Mouse (Mus musculus) CH12.LX (cell line): Measurements from ENCODE around the gene Myo15. TPM values are rescaled to one million over a fixed set of nuclear protein-coding genes. Genes with fewer than 3 reads are reported as not detected.
A peak's percentile ranks its signal among the peaks of the same experiment; 100 is the strongest.

ENCODE experiments used
- DNase-seq: peaks from one replicate; pipeline ENCODE4 v3.0.0-alpha.2; 2013; ENCODE audit errors: extremely low read depth
- H3K27ac ChIP-seq: 2 replicates; pipeline ENCODE4 v1.5.1; 2012; ENCODE audit warnings: low read depth, mild to moderate bottlenecking, control low read depth, moderate library complexity; ENCODE audit not compliant: insufficient read depth
- H3K27me3 ChIP-seq: replicated peaks from 2 replicates; pipeline ENCODE3; 2012; ENCODE audit warnings: inconsistent platforms
- H3K36me3 ChIP-seq, 2 experiments: replicated peaks in 1 of 2; 2 replicates each; pipeline versions ENCODE3 to v1.6.1; 2012; ENCODE audit warnings: inconsistent platforms in 1 of 2, low read length in 1 of 2, mild to moderate bottlenecking in 1 of 2, mixed read lengths in 1 of 2, moderate library complexity in 1 of 2; ENCODE audit not compliant: control insufficient read depth in 1 of 2, insufficient read depth in 1 of 2
- H3K4me1 ChIP-seq, 2 experiments: 2 replicates each; pipeline ENCODE4 v1.6.1; 2012; ENCODE audit warnings: inconsistent platforms in 1 of 2, moderate library complexity in 1 of 2; ENCODE audit not compliant: insufficient read depth in 2 of 2, control insufficient read depth in 1 of 2
- H3K4me2 ChIP-seq: 2 replicates; pipeline ENCODE4 v1.6.1; 2012; ENCODE audit warnings: low read depth, mild to moderate bottlenecking, control low read depth; ENCODE audit not compliant: poor library complexity, insufficient read depth, severe bottlenecking
- H3K4me3 ChIP-seq, 3 experiments: fragments of 150-350 bp in 1 of 3; sonication (generic) in 1 of 3; replicated peaks in 1 of 3; 2 replicates each; pipeline versions ENCODE3 to v1.5.1; 2011 to 2012; ENCODE audit warnings: low read depth in 2 of 3, low read length in 2 of 3, mild to moderate bottlenecking in 2 of 3, moderate library complexity in 2 of 3, control low read depth in 1 of 3, improper control_type of control experiment in 1 of 3, inconsistent platforms in 1 of 3, mixed read lengths in 1 of 3; ENCODE audit not compliant: poor library complexity in 1 of 3
- H3K79me2 ChIP-seq: replicated peaks from 2 replicates; pipeline ENCODE4 v1.6.1; 2012; ENCODE audit warnings: mild to moderate bottlenecking, moderate library complexity; ENCODE audit not compliant: control insufficient read depth, poor library complexity, insufficient read depth, severe bottlenecking; ENCODE audit errors: extremely low read depth
- H3K9ac ChIP-seq: 2 replicates; pipeline ENCODE4 v1.6.1; 2012; ENCODE audit warnings: low read depth, mild to moderate bottlenecking, control low read depth, moderate library complexity; ENCODE audit not compliant: insufficient read depth
- H3K9me3 ChIP-seq: replicated peaks from 2 replicates; pipeline ENCODE3; 2012; ENCODE audit warnings: low read length, inconsistent platforms, mixed read lengths
- BHLHE40 ChIP-seq: IDR thresholded peaks from 2 replicates; pipeline ENCODE4 v1.6.1; 2011; ENCODE audit warnings: mild to moderate bottlenecking, low read depth, low read length, improper control_type of control experiment
- CHD1 ChIP-seq: IDR thresholded peaks from 2 replicates; pipeline ENCODE4 v1.6.1; 2012; ENCODE audit warnings: low read depth, low read length, improper control_type of control experiment, inconsistent platforms
- CHD2 ChIP-seq: IDR thresholded peaks from 2 replicates; pipeline ENCODE4 v1.6.1; 2011; ENCODE audit warnings: low read length, improper control_type of control experiment
- E2F4 ChIP-seq: IDR thresholded peaks from 2 replicates; pipeline ENCODE4 v1.6.1; 2011; ENCODE audit warnings: low read depth, low read length, improper control_type of control experiment; ENCODE audit not compliant: insufficient replicate concordance
- ETS1 ChIP-seq: conservative IDR thresholded peaks from 2 replicates; pipeline ENCODE4 v1.6.1; 2012; ENCODE audit warnings: low read depth, mild to moderate bottlenecking, inconsistent platforms, low read length, improper control_type of control experiment, moderate library complexity
- JUN ChIP-seq: IDR thresholded peaks from 2 replicates; pipeline ENCODE4 v1.6.1; 2011; ENCODE audit warnings: low read depth, mild to moderate bottlenecking, low read length, improper control_type of control experiment, moderate library complexity; ENCODE audit not compliant: insufficient read depth
- MAFK ChIP-seq: IDR thresholded peaks from 2 replicates; pipeline ENCODE4 v1.6.1; 2011; ENCODE audit warnings: low read length, improper control_type of control experiment; ENCODE audit not compliant: insufficient replicate concordance
- MAZ ChIP-seq: IDR thresholded peaks from 2 replicates; pipeline ENCODE4 v1.6.1; 2012; ENCODE audit warnings: low read depth, mild to moderate bottlenecking, inconsistent platforms, low read length, improper control_type of control experiment, moderate library complexity
- MEF2A ChIP-seq: IDR thresholded peaks from 2 replicates; pipeline ENCODE4 v1.6.1; 2014; ENCODE audit warnings: low read depth, mild to moderate bottlenecking, inconsistent platforms, low read length, improper control_type of control experiment, borderline replicate concordance
- NELFE ChIP-seq: IDR thresholded peaks from 2 replicates; pipeline ENCODE4 v1.6.1; 2011; ENCODE audit warnings: low read depth, low read length, improper control_type of control experiment
- NRF1 ChIP-seq: IDR thresholded peaks from 2 replicates; pipeline ENCODE4 v1.6.1; 2014; ENCODE audit warnings: low read depth, mild to moderate bottlenecking, inconsistent platforms, low read length, improper control_type of control experiment, moderate library complexity
- PAX5 ChIP-seq: IDR thresholded peaks from 2 replicates; pipeline ENCODE4 v1.6.1; 2012; ENCODE audit warnings: low read length, inconsistent platforms, mixed read lengths
- POLR2A ChIP-seq: IDR thresholded peaks from 2 replicates; pipeline ENCODE4 v1.6.1; 2011; ENCODE audit warnings: low read depth, mild to moderate bottlenecking, improper control_type of control experiment, low read length
- RAD21 ChIP-seq: IDR thresholded peaks from 2 replicates; pipeline ENCODE4 v1.6.1; 2011; ENCODE audit warnings: low read depth, mild to moderate bottlenecking, low read length, improper control_type of control experiment, moderate library complexity
- RCOR1 ChIP-seq: conservative IDR thresholded peaks from 2 replicates; pipeline ENCODE4 v1.6.1; 2012; ENCODE audit warnings: low read depth, mild to moderate bottlenecking, inconsistent platforms, low read length, improper control_type of control experiment
- SIN3A ChIP-seq: IDR thresholded peaks from 2 replicates; pipeline ENCODE4 v1.6.1; 2012; ENCODE audit warnings: low read length, improper control_type of control experiment, inconsistent platforms
- SMC3 ChIP-seq: IDR thresholded peaks from 2 replicates; pipeline ENCODE4 v1.6.1; 2011; ENCODE audit warnings: low read depth, low read length, improper control_type of control experiment
- TCF12 ChIP-seq: IDR thresholded peaks from 2 replicates; pipeline ENCODE4 v1.6.1; 2014; ENCODE audit warnings: low read depth, mild to moderate bottlenecking, inconsistent platforms, low read length, improper control_type of control experiment
- UBTF ChIP-seq: IDR thresholded peaks from 2 replicates; pipeline ENCODE4 v1.6.1; 2012; ENCODE audit warnings: low read depth, mild to moderate bottlenecking, inconsistent platforms, low read length, improper control_type of control experiment, moderate library complexity
- ZKSCAN1 ChIP-seq: IDR thresholded peaks from 2 replicates; pipeline ENCODE4 v1.6.1; 2012; ENCODE audit warnings: low read depth, inconsistent platforms, low read length, improper control_type of control experiment, borderline replicate concordance
- ZNF384 ChIP-seq: IDR thresholded peaks from 2 replicates; pipeline ENCODE4 v1.6.1; 2012; ENCODE audit warnings: low read depth, low read length, improper control_type of control experiment, inconsistent platforms
- dilution Hi-C: fragments of 300-500 bp; cut with MboI; formaldehyde crosslinking; loops from 2 replicates; pipeline ENCODE4 v1.14.3; 2020; ENCODE audit warnings: low sequenced_read_pairs; ENCODE audit not compliant: extremely low pct_unique_long_range_greater_than_20kb, extremely low pct_ligation_motif_present
- in situ Hi-C: fragments of 300-500 bp; cut with MboI; formaldehyde crosslinking; loops from 3 replicates; pipeline ENCODE4 v1.14.3; 2019; ENCODE audit warnings: low sequenced_read_pairs, low pct_ligation_motif_present, low pct_unique_long_range_greater_than_20kb, mixed read lengths
- polyA plus RNA-seq: library from polyadenylated mRNA; unstranded; fragments of >175 nt; gene quantifications from 2 replicates; pipeline ENCODE4 v1.2.1, GENCODE M21; 2012; ENCODE audit warnings: low read depth; ENCODE audit not compliant: insufficient read length
- total RNA-seq, 2 experiments: library from RNA; depleted of rRNA; stranded (reverse); fragments of 300-350 nt in 1 of 2; fragments of >200 nt in 1 of 2; gene quantifications; 2 replicates each; pipeline ENCODE4 v1.2.3; 2012 to 2014

The Myo15 gene
- total and polyA plus RNA-seq, 3 experiments = 0.01 to 0.13 (median 0.04) TPM

DNA sequence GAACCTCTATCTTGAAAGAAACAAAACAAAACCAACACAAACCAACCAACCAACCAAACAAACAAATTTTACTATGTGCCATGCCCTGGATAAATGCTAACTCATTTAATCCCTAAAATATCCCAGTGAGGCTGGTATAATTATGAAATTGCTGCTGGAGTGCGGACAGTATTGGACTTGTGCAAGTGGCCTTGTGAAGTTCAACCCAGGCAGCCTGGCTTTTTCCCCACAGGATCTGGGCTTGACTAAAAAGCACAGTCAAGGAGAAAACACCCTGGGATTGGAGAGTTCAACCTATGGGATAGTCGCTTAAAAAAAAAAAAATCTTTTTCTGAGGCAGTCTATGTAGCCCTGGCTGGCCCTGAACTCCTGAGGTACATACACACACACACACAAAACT is 66.5 kb downstream of the Myo15 start:
- no peak overlapping the region for H3K27ac ChIP-seq
- TF ChIP-seq MAZ = no peak
- no peak for TF ChIP-seq RCOR1
- no peak for TF ChIP-seq RAD21
- no peak for TF ChIP-seq CHD2
- no peak for TF ChIP-seq BHLHE40
- no peak for TF ChIP-seq POLR2A
- no peak for TF ChIP-seq NELFE
- TF ChIP-seq ZNF384 = no peak
- TF ChIP-seq JUN = no peak
- TF ChIP-seq ETS1 = no peak
- TF ChIP-seq SMC3 = no peak
- TF ChIP-seq NRF1 = no peak
- TF ChIP-seq E2F4 = no peak
- TF ChIP-seq PAX5 = no peak
- no peak for TF ChIP-seq SIN3A
- no peak for TF ChIP-seq UBTF
- no peak for TF ChIP-seq MEF2A
- peaks cover 26% of the 10 kb centered on the region for H3K79me2 ChIP-seq
- no peaks in the 10 kb centered on the region for H3K9me3 ChIP-seq
- peaks cover 2 to 12% of the 10 kb centered on the region in 2 experiments; a peak in 3 of 4 replicates for H3K4me1 ChIP-seq
- peaks cover 22% of the 10 kb centered on the region for H3K27me3 ChIP-seq
- no peak overlapping the region for H3K4me2 ChIP-seq
- peaks cover 0 to 5% of the 10 kb centered on the region in 2 experiments for H3K36me3 ChIP-seq
- no peak overlapping the region for H3K4me3 ChIP-seq
- in situ Hi-C loops = no loop called here
- H3K9ac ChIP-seq = no peak overlapping the region
- dilution Hi-C loops = no loop called here
- no peak for DNase-seq

DNA sequence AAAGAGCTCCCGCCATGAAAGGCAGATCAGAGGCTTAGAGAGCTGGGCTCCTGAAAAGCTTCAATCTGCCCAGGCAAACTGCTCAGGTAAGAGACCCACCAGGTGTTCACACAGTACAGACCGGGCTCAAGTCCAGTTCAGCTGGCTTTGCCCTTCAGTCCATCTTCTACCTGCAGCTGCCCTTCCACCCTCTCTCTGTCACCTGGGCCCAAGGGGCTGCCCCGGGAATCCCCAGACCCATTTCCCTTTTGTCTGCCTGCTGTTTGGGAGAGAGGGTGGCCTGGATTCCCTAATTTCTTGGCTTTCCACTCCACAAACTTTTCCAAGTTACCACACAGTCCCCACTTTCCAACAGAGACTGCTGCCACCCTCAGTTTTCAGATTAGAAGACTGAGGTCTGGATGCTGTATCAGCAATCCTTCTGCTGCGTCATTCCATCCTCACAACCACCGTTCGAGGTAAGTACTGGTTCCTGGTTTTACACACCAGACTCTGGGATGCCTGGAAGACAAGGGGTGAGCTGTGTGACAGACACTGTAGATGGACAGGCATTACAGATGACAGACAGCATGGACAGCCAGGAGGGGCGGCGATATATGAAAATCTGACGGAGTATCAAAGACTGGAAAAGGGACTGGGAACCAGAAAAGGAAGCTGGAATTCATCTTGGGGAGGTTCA is 67.2 kb downstream of the Myo15 start, which contains the start of gene Alkbh5:
Gene Alkbh5 (plus strand): TSS at position 202 of the 679 bp plus-strand sequence.
- Histone ChIP-seq H3K27ac (peak within 1 kb of the TSS; percentile 97), H3K27me3 (peaks cover 20% of the 10 kb centered on the region), H3K4me3 (peak within 1 kb of the TSS; percentile 71 to 80 (median 79)), H3K79me2 (peaks cover 32% of the 10 kb centered on the region), H3K9me3 (no peaks in the 10 kb centered on the region), H3K36me3 (peaks cover 0 to 8% of the 10 kb centered on the region in 2 experiments), H3K4me1 (peaks cover 2 to 17% of the 10 kb centered on the region in 2 experiments; a peak in 3 of 4 replicates), H3K9ac (peak within 1 kb of the TSS; percentile 88), H3K4me2 (peak within 1 kb of the TSS; percentile 73)
- DNase-seq = no peak
- dilution Hi-C loops = no loop called here
- in situ Hi-C loops = no loop called here
- TF ChIP-seq MAFK (peak; percentile 84), ZKSCAN1 (no peak), TCF12 (no peak), CHD1 (0 out of 2 replicates have a peak, but pooled peaks have one; percentile 14)
